Comparison of ENCODE assay signal across 27 mouse cellular contexts in genomic region chr14:120019948-120020347, GRCm38 (mm10). TPM values are rescaled to one million over a fixed set of nuclear protein-coding genes. Genes with fewer than 3 reads are reported as not detected.
DNase-seq lines count a peak whose midpoint lies in the region; ATAC-seq and TF ChIP-seq lines count a peak whose summit lies in the region.
"Had no signal": no experiment of that assay in that cellular context is flagged by ENCODE, and none has a peak within 500 bp of the region (broad histone marks: within the 10 kb centered on the region; RNA-seq: fewer than 3 reads in every experiment).

No protein-coding gene starts in this region.

- H3K27ac ChIP-seq in forebrain, embryonic 11.5 days (ENCODE audit: low read depth, low read length) = no peak overlapping the region
- H3K27ac ChIP-seq in forebrain, embryonic 10.5 days = no peak overlapping the region
- no peak overlapping the region for H3K27ac ChIP-seq in CH12.LX (ENCODE audit: insufficient read depth, low read depth)
- no peak overlapping the region for H3K27ac ChIP-seq in forebrain, embryonic 13.5 days
- H3K27ac ChIP-seq in forebrain, postnatal 0 days (ENCODE audit: low read depth, low read length) = no peak overlapping the region
- H3K27ac ChIP-seq: embryonic facial prominence, embryonic 10.5 days; heart, embryonic 13.5 days; hindbrain, postnatal 0 days had no signal

- in situ Hi-C loops in CH12.LX (cut with MboI; ENCODE audit: low pct_ligation_motif_present, low pct_unique_long_range_greater_than_20kb, low sequenced_read_pairs) = no loop called here

- no peaks in the 10 kb centered on the region for H3K4me1 ChIP-seq in forebrain, embryonic 11.5 days (replicated peaks; ENCODE audit: control insufficient read depth, insufficient read depth, low read length)
- H3K4me1 ChIP-seq in forebrain, embryonic 10.5 days = peaks cover 5% of the 10 kb centered on the region; the same call in 1 of the 2 replicates
- H3K4me1 ChIP-seq in CH12.LX (ENCODE audit: control insufficient read depth in 1 of 2, insufficient read depth in 2 of 2) = no peaks in the 10 kb centered on the region
- no peaks in the 10 kb centered on the region for H3K4me1 ChIP-seq in forebrain, embryonic 13.5 days
- H3K4me1 ChIP-seq in forebrain, postnatal 0 days (ENCODE audit: insufficient read depth) = no peaks in the 10 kb centered on the region
- H3K4me1 ChIP-seq: embryonic facial prominence, embryonic 10.5 days; heart, embryonic 13.5 days had no signal

- ATAC-seq in forebrain, embryonic 11.5 days (replicated peaks; ENCODE audit: low FRiP score) = 0 out of 2 replicates have a peak, but pooled peaks have one; percentile 30
- 0 out of 2 replicates have a peak, but pooled peaks have one; percentile 55 for ATAC-seq in forebrain, embryonic 13.5 days
- ATAC-seq in forebrain, postnatal 0 days = peak; percentile 50; the same call in 1 of the 2 replicates
- ATAC-seq: activated CD4-positive, CD25-positive, alpha-beta regulatory T cell, adult 4 months; CD4-positive, CD25-positive, alpha-beta regulatory T cell, adult 4 months; hindbrain, postnatal 0 days; Patski had no signal

- H3K9me3 ChIP-seq in forebrain, embryonic 11.5 days (ENCODE audit: control insufficient read depth, low read length) = no peaks in the 10 kb centered on the region
- no peaks in the 10 kb centered on the region for H3K9me3 ChIP-seq in forebrain, embryonic 10.5 days
- no peaks in the 10 kb centered on the region for H3K9me3 ChIP-seq in CH12.LX (replicated peaks; ENCODE audit: low read length)
- no peaks in the 10 kb centered on the region for H3K9me3 ChIP-seq in forebrain, embryonic 13.5 days (replicated peaks)
- H3K9me3 ChIP-seq in forebrain, postnatal 0 days (ENCODE audit: low read length) = no peaks in the 10 kb centered on the region
- H3K9me3 ChIP-seq: embryonic facial prominence, embryonic 10.5 days; heart, embryonic 13.5 days had no signal

- 69% methylated on average over 2 of the region's 2 CpGs for WGBS in forebrain, embryonic 11.5 days
- WGBS in forebrain, embryonic 10.5 days = 78% methylated on average over 2 of the region's 2 CpGs
- WGBS in forebrain, embryonic 13.5 days = 67% methylated on average over 2 of the region's 2 CpGs
- 58% methylated on average over 2 of the region's 2 CpGs for WGBS in forebrain, postnatal 0 days

- no peak for TF ChIP-seq RAD21 in CH12.LX (IDR thresholded peaks at IDR 0.05; ENCODE audit: low read depth, low read length)

- no peak for TF ChIP-seq EP300 in CH12.LX (IDR thresholded peaks at IDR 0.05; ENCODE audit: low read length)

- H3K4me3 ChIP-seq in forebrain, embryonic 11.5 days (ENCODE audit: low read depth, low read length) = no peak overlapping the region
- no peak overlapping the region for H3K4me3 ChIP-seq in forebrain, embryonic 10.5 days
- H3K4me3 ChIP-seq in CH12.LX (replicated peaks in 1 of 3; ENCODE audit: low read depth in 2 of 3, low read length in 2 of 3, poor library complexity in 1 of 3) = no peak overlapping the region
- no peak overlapping the region for H3K4me3 ChIP-seq in forebrain, embryonic 13.5 days
- no peak overlapping the region for H3K4me3 ChIP-seq in forebrain, postnatal 0 days (ENCODE audit: low read depth, low read length)
- H3K4me3 ChIP-seq: embryonic facial prominence, embryonic 10.5 days; heart, embryonic 13.5 days had no signal

- no peak for DNase-seq in forebrain, embryonic 11.5 days (ENCODE audit: low spot score)
- DNase-seq in forebrain, embryonic 10.5 days (ENCODE audit: extremely low spot score, low spot score) = no peak
- no peak for DNase-seq in CH12.LX (ENCODE audit: extremely low read depth)
- no peak for DNase-seq in forebrain, postnatal 0 days
- DNase-seq in adrenal gland, postnatal 36 days = no peak
- no peak for DNase-seq in kidney, adult 11 months
- DNase-seq: adrenal gland, postnatal 14 days; B cell, adult 2 months; cerebellum, adult 2 months; cerebellum, postnatal 10 days; gastrocnemius, postnatal 25 days; heart, postnatal 36 days; kidney, adult 18-20 months had no signal

- TF ChIP-seq CTCF in CH12.LX (conservative IDR thresholded peaks at IDR 0.05 in 1 of 2, IDR thresholded peaks at IDR 0.05 in 1 of 2; ENCODE audit: low read depth in 2 of 2, low read length in 2 of 2) = no peak
- no peak for TF ChIP-seq CTCF in forebrain, postnatal 0 days (IDR thresholded peaks at IDR 0.05; ENCODE audit: low read depth)

- no peak for TF ChIP-seq POLR2A in CH12.LX (IDR thresholded peaks at IDR 0.05; ENCODE audit: low read depth, low read length)

- no peak overlapping the region for H3K9ac ChIP-seq in forebrain, embryonic 11.5 days (ENCODE audit: low read length)
- H3K9ac ChIP-seq in CH12.LX (ENCODE audit: insufficient read depth, low read depth) = no peak overlapping the region
- no peak overlapping the region for H3K9ac ChIP-seq in forebrain, embryonic 13.5 days
- no peak overlapping the region for H3K9ac ChIP-seq in forebrain, postnatal 0 days
- H3K9ac ChIP-seq: heart, embryonic 13.5 days had no signal

- H3K27me3 ChIP-seq in forebrain, embryonic 11.5 days (ENCODE audit: control insufficient read depth, insufficient read depth, low read length) = no peaks in the 10 kb centered on the region
- no peaks in the 10 kb centered on the region for H3K27me3 ChIP-seq in forebrain, embryonic 10.5 days (ENCODE audit: poor library complexity, severe bottlenecking)
- H3K27me3 ChIP-seq in CH12.LX (replicated peaks) = no peaks in the 10 kb centered on the region
- H3K27me3 ChIP-seq in forebrain, embryonic 13.5 days = no peaks in the 10 kb centered on the region
- H3K27me3 ChIP-seq in forebrain, postnatal 0 days (ENCODE audit: insufficient read depth, low read length) = no peaks in the 10 kb centered on the region
- H3K27me3 ChIP-seq: heart, embryonic 13.5 days had no signal

- H3K36me3 ChIP-seq in forebrain, embryonic 11.5 days (ENCODE audit: control insufficient read depth, insufficient read depth, low read length) = no peaks in the 10 kb centered on the region
- no peaks in the 10 kb centered on the region for H3K36me3 ChIP-seq in forebrain, embryonic 10.5 days (replicated peaks)
- H3K36me3 ChIP-seq in CH12.LX (replicated peaks in 1 of 2; ENCODE audit: control insufficient read depth in 1 of 2, insufficient read depth in 1 of 2, low read length in 1 of 2) = no peaks in the 10 kb centered on the region
- no peaks in the 10 kb centered on the region for H3K36me3 ChIP-seq in forebrain, embryonic 13.5 days (ENCODE audit: poor library complexity, severe bottlenecking)
- no peaks in the 10 kb centered on the region for H3K36me3 ChIP-seq in forebrain, postnatal 0 days (ENCODE audit: insufficient read depth)
- H3K36me3 ChIP-seq: embryonic facial prominence, embryonic 10.5 days; heart, embryonic 13.5 days had no signal

- no peaks in the 10 kb centered on the region for H3K79me2 ChIP-seq in CH12.LX (replicated peaks; ENCODE audit: control insufficient read depth, extremely low read depth, insufficient read depth, poor library complexity, severe bottlenecking)

- H3K4me2 ChIP-seq in forebrain, embryonic 11.5 days (ENCODE audit: low read depth, low read length, severe bottlenecking) = no peak overlapping the region
- no peak overlapping the region for H3K4me2 ChIP-seq in CH12.LX (ENCODE audit: insufficient read depth, low read depth, poor library complexity, severe bottlenecking)
- no peak overlapping the region for H3K4me2 ChIP-seq in forebrain, embryonic 13.5 days
- no peak overlapping the region for H3K4me2 ChIP-seq in forebrain, postnatal 0 days (ENCODE audit: low read depth)
- H3K4me2 ChIP-seq: heart, embryonic 13.5 days had no signal

- dilution Hi-C loops in CH12.LX (cut with MboI; ENCODE audit: extremely low pct_ligation_motif_present, extremely low pct_unique_long_range_greater_than_20kb, low sequenced_read_pairs) = no loop called here

TF ChIP-seq in CH12.LX, 34 proteins besides CTCF, POLR2A, EP300 and RAD21:
- TF ChIP-seq ZMIZ1 (IDR thresholded peaks at IDR 0.05; ENCODE audit: low read depth, low read length) (no peak), MAFK (IDR thresholded peaks at IDR 0.05; ENCODE audit: insufficient replicate concordance, low read length) (0 out of 2 replicates have a peak, but pooled peaks have one; percentile 14)

RNA-seq across cellular contexts. Expression of gene Oxgr1, which starts 22.3 kb away (rescaled TPM):
- not detected in 2 replicates for polyA plus RNA-seq in forebrain, embryonic 11.5 days (2014; fragmentation: Nextera tagmentation; extraction: Ambion mirVana)
- polyA plus RNA-seq in forebrain, embryonic 10.5 days (2016; fragmentation: Nextera tagmentation; extraction: Ambion mirVana) = not detected in 2 replicates
- total RNA-seq in CH12.LX (2012; rRNA removed) = not detected in 2 replicates
- total RNA-seq in CH12.LX (2014; rRNA removed) = not detected in 2 replicates
- polyA plus RNA-seq in CH12.LX (2012; ENCODE audit: insufficient read length, low read depth) = not detected in 2 replicates
- not detected in 2 replicates for polyA plus RNA-seq in forebrain, embryonic 13.5 days (2015; fragmentation: Nextera tagmentation; extraction: Ambion mirVana)
- total RNA-seq in forebrain, postnatal 0 days (2014; rRNA removed) = 0.15 and 0.24 TPM in 2 replicates
- 0.07 and 0.10 TPM in 2 replicates for polyA plus RNA-seq in forebrain, postnatal 0 days (2015; fragmentation: Nextera tagmentation; extraction: Ambion mirVana)
- not detected for total RNA-seq in adrenal gland, postnatal 36 days (2021)
- total RNA-seq: adrenal gland, adult 18-20 months; adrenal gland, postnatal 14 days; gastrocnemius, adult 18-20 months; gastrocnemius, postnatal 25 days; granulocyte monocyte progenitor cell, adult 5-6 weeks; heart, postnatal 36 days had no signal
- polyA plus RNA-seq: activated CD4-positive, CD25-positive, alpha-beta regulatory T cell, adult 4 months; CD4-positive, CD25-positive, alpha-beta regulatory T cell, adult 4 months; embryonic facial prominence, embryonic 10.5 days; embryonic facial prominence, embryonic 14.5 days; heart, embryonic 13.5 days; heart, postnatal 0 days; hindbrain, embryonic 11.5 days; hindbrain, postnatal 0 days; intestine, embryonic 14.5 days had no signal
